Mouse (Mus musculus) Muller cell, postnatal 12 days (primary cell): ENCODE measurements at regions not wholly inside any gene's neighbourhood (a gene's known extent, or its start where the extent isn't known, plus 50 kb on each side); places are given as distances from the start of the nearest gene placed in this dataset.
"Not testable (repeated sequence)": the region's sequence is repeated elsewhere in the genome, so short reads cannot be mapped to it uniquely, and the experiment has no call there.

Experiments
- DNase-seq: peaks from one replicate; pipeline ENCODE4 v3.0.0-alpha.2; 2015; ENCODE audit errors: inconsistent ontology term

- DNase-seq, result no peak
Observed at GRCm38 (mm10) chr8:28371752-28372151, 924.3 kb downstream of the Poteg start.

- DNase-seq, result no peak
Observed at GRCm38 (mm10) chr8:28400141-28400540, 952.7 kb downstream of the Poteg start.

- peak; percentile 13 for DNase-seq
Observed at GRCm38 (mm10) chr8:28427544-28428135, 980.2 kb downstream of the Poteg start.

GRCm38 (mm10) chr8:28473190-28473589 is 1025.7 kb downstream of the Poteg start:
- DNase-seq, result no peak

GRCm38 (mm10) chr8:28487913-28488312 is 1040.4 kb downstream of the Poteg start:
- DNase-seq, result no peak

GRCm38 (mm10) chr8:28503488-28504319 is 1056.2 kb downstream of the Poteg start:
- DNase-seq, result no peak

GRCm38 (mm10) chr8:28523506-28523905 is 1076.0 kb downstream of the Poteg start:
- not testable (repeated sequence) for DNase-seq

- no peak for DNase-seq
Observed at GRCm38 (mm10) chr8:28547236-28547635, 1099.8 kb downstream of the Poteg start.

GRCm38 (mm10) chr8:28559881-28560280 is 1112.4 kb downstream of the Poteg start:
- no peak for DNase-seq

GRCm38 (mm10) chr8:28579250-28579651 is 1131.8 kb downstream of the Poteg start:
- DNase-seq, result no peak

- no peak for DNase-seq
Observed at GRCm38 (mm10) chr8:28580821-28581220, 1133.4 kb downstream of the Poteg start.

- DNase-seq, result no peak
Observed at GRCm38 (mm10) chr8:28589999-28590398, 1142.5 kb downstream of the Poteg start.

GRCm38 (mm10) chr8:28593238-28593637 is 1145.8 kb downstream of the Poteg start:
- peak; percentile 62 for DNase-seq

GRCm38 (mm10) chr8:28594191-28594590 is 1146.7 kb downstream of the Poteg start:
- no peak for DNase-seq

GRCm38 (mm10) chr8:28594606-28595005 is 1147.1 kb downstream of the Poteg start:
- DNase-seq, result no peak

GRCm38 (mm10) chr8:28595880-28596279 is 1148.4 kb downstream of the Poteg start:
- no peak for DNase-seq
